Mouse (Mus musculus): ENCODE measurements at regions not wholly inside any gene's neighbourhood (a gene's known extent, or its start where the extent isn't known, plus 50 kb on each side); places are given as distances from the start of the nearest gene placed in this dataset.
A peak's percentile ranks its signal among the peaks of the same experiment; 100 is the strongest.
"Not testable (repeated sequence)": the region's sequence is repeated elsewhere in the genome, so short reads cannot be mapped to it uniquely, and the experiment has no call there.

DNA sequence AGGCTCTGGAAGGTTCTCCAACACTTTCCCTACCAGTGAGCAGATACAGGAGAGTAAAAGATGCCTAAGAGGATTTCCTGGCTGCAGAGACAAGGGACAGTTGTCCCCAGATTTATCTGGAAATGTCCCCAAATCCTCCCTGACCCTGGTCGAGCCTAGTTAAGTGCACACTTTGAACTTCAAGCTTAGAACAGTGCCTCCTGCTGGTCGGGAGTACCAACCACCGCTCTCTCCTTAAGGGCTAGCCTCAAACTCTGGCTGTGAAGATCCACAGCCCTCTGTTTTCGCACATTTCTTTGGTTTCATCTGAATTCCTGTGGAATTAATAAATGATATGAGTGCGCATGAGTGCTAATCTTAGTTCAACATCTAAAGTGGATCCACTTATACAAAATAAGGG, 146.1 kb upstream of the Sfswap start:
- peak; percentile 36 for DNase-seq

DNA sequence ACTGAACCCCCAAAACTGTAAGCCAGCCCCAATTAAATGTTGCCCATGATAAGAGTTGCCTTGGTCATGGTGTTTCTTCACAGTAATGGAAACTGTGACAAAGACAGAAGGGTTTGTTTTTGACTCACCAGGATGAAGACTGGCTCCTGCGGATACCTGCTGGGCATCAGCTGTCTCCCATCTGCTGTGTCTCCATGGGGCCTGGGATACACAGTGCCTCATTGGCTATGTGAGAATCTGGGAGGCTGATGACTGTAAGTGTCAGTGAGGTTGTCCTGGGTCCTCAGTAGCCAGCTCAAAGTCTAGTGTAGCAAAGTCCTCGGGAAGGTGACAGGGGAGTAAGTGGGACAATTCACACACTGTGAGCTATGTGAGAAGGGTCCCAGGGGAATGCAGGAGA, 139.5 kb upstream of the Sfswap start:
- DNase-seq: no peak

DNA sequence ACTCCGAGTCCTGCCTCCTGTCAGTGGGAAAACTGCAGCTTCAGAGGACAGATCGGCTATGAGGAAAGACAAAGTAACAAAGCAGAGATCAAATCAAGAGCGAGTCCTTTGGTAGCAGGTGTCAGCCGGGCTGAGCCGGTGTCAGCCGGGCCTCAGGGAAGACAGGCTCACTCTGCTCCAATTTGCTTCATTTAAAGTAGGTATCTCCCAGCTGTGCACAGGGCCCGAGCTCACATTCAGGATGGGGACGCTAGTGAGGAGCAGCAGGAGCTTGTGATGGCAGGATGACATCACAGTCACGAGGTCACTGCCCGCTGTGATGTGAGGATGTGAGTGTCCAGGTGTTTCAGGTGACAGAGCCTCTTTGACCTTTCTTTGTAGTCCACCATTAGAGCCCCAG, 137.8 kb upstream of the Sfswap start:
- DNase-seq: no peak

DNA sequence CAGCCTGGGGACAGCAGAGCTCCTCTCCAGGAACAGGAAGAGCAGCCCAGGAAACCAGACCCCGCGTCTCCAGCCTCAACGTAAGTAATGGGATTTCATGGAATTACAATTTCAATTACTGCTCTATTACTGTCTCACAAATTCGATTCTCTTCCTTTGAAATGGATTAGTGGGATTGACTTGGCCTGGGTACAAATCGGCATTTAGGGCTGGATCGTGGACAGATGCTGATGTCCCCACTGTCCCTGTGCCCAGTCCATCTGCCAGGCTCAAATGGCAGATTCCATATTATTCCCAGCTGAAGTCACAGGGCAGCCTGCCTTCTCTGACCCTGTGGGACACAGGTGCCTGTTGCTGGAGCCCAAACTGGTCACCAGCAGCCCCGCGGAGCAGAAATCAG, 136.0 kb upstream of the Sfswap start:
- no peak for DNase-seq

DNA sequence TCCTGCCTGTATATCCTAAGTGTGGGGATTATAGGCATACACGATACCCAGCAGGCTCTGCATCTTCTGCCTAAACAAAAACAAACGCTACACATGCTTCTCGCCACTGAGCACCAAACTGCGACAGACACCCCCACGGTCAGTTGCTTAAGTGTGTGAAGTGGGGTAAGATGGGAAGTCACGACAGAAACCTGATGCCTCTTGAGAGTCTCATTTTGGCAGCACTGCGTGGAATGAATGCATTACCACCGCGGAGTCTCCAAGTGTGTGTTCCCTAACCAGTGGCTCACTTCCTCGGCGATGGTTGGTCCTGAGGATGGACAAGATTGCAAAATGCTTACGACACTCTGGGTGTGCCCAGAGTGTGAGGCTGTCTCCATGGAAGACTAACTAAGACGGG, 133.8 kb upstream of the Sfswap start:
- DNase-seq: no peak

DNA sequence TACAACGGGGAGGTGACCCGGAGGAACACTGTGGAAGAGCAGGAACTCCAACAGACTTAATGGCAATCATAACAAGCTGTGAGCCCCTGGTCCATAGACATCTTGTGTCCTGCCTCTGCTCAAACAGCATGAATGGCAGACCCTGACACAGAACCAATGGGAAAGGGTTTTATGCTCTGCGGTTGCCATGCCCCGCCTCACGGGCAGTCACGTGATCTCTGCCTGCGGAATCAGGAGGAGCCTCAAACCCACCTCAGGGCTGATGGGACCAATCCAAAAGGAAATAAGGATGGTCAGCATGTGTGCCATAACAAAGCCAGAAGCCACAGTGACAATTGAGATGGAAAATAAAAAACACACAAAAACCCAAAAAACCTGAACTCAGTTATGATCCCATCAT, 120.2 kb upstream of the Sfswap start:
- DNase-seq: no peak

DNA sequence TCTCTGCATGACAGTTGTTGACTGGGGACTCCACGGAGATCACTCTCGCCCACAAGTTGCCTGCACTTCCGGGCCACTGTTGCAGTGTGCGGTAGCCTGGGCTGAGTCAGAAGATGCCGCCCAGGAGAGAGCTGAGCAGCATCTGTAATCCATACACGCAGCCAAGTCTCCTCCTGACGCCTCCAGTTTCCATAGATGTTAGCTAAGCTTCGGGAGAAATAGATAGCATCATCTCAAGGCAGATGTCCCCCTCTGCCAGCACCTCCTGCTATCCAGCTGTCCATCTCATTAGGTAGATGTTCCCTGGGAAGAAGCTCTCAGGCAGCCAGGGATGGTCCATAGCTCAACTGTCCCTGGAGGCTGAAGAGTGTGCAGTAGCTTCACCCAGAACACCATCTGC, 116.0 kb upstream of the Sfswap start:
- no peak for DNase-seq

DNA sequence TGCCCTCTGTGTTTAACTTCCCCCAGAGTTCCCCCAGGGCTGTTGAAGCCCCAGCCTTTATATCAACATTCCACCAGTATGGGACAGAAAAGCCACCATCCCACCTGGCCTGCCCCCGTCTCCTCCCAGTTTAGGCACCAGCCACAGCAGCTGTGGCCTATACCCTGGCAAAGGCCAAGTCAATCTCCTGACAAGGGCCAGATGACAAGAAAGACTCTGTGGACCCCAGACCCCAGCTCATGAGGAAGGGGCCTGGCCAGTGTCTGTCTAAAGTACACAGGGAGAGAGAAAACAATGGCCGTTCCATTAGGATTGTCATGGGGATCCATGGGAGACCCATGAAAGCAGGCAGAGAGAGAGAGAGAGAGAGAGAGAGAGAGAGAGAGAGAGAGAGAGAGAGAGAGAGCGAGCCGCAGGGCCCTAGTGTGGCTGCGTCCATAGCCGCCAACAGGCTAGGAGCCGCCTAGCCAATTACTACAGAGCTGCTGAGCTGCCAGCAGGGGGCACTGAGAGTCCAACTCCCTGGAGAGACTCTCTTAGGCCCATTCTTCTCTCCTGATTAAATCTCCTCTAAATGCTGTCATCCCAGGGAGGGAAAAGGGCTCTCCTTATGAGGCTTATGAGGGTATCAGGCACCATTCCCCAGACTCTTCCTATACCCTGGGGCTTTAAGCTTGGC, 114.9 kb upstream of the Sfswap start:
- DNase-seq: not testable (repeated sequence)

DNA sequence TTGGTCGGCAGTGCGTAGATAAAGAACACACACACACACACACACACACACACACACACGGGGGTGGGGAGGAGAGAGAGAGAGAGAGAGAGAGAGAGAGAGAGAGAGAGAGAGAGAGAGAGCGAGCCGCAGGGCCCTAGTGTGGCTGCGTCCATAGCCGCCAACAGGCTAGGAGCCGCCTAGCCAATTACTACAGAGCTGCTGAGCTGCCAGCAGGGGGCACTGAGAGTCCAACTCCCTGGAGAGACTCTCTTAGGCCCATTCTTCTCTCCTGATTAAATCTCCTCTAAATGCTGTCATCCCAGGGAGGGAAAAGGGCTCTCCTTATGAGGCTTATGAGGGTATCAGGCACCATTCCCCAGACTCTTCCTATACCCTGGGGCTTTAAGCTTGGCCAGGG, 114.3 kb upstream of the Sfswap start:
- not testable (repeated sequence) for DNase-seq

DNA sequence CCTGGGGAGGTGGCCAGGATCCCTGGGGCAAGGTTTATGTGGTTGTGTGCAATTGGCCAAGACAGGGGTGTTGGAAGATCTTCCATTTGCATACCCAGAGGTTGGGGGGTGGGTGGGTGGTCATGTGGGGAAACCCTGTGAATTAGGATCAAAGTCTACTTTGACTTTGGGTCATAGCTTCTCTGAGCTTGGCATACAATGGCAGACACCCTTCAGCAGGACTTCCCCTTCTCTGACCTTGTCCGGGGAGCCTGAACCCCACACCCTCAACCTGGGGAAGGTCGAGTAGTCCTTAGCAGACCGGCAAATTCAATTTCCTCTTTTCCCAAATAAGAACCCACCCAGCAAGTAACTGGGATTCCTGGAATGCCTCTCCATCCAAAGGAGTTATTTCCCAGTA, 113.7 kb upstream of the Sfswap start:
- DNase-seq: no peak

DNA sequence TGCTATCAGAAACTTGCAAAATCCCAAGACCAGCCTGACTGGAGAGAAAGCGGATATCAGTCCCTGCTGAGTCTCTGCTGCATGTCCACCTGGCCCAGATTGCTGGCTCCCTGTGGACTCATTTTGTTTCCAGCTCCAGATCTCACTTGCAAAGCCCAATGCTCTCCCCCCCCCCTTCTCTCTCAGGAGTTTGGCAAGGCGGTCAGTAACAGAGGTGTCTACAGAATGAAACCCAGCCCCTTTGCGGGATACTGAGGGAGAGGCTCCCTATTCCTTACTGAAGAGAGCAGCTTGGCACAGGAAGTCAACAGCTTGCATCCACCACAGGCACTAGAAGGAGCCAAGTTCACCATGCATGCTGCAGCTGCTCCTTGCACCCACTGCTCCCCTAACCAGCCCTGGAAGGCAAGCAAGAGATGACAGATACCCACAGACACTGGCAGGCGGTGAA, 110.1 kb upstream of the Sfswap start:
- no peak for DNase-seq

DNA sequence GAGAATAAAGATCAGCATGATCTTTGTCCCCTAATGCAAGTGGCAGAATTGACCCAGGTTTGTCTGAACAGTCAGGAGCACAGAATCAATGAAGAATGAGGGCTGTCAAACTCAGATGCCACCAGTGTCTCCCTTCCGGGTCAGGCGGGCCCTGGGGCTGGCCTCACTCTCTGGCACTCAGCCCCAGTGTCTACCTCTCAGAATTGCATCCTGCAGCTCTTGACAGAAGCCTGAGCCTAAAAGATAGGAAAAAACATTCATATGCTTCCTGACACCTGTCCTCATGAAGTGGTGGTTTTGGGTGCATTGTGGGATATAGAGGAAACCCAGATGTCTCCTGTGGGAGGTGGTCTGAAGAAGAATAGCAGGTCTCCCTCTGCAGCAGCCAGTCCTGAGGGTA, 107.9 kb upstream of the Sfswap start:
- no peak for DNase-seq

DNA sequence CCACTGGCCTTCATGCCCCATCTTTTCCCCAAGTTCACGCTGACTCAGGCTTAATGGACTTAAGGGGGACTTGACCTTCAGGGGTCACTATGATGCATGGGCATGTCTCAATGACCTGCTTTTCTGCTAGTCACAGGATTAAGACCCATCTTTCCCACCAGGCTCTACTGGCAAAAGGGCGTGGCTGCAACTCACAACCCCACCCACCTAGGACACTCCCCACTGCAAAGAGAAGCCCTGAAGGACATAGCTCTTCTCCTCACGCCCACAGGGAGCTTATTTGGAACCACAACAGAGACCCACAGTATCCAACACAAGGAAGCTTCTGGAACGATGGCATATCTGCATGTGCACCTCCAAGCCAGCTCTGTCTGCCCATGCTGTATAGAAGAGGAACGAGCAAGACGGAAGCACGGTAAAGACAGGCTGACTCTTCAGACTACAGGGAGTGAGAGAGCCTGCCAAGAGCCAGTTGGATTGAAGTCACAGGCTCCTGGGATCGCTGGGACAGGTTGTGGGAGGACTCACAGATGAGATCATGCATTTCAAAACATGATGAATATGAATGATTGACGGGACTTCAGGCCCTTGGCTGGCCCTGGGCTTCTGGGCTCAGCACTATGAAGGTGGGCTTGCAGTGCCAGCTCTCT, 107.3 kb upstream of the Sfswap start:
- DNase-seq: no peak

DNA sequence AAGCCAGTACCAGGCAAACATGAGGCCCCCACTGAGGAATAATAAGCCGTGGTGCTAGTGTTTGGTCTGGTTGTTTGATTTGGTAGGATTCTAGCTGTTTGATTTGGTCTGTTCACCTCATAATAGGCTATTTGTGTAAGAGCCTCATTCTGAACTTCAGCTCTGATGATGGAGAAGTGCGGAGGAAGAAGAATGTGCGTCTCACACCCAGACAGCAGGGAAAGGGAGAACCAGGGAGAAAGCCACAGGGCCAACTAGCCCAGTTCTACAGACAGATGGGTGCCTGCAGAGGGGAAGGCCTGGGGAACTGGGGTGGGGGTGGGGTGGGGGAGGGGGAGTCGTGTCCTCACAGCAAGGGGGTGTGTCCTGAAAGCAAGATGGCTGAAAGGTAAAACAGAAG, 106.6 kb upstream of the Sfswap start:
- no peak for DNase-seq

DNA sequence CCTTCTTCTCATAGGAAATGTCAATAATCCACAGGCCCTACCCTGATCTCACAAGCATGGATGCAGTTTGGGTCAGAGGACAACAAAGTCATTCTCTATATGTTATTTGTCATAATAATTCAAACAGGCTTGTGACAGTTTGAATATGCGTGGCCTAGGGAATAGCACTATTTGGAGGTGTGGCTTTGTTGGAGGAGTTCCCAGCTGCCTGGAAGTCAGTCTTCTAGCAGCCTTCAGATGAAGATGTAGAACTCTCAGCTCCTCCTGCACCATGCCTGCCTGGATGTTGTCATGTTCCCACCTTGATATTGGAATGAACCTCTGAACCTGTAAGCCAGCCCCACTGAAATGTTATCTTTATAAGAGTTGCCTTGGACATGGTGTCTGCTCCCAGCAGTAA, 103.7 kb upstream of the Sfswap start:
- DNase-seq: no peak

DNA sequence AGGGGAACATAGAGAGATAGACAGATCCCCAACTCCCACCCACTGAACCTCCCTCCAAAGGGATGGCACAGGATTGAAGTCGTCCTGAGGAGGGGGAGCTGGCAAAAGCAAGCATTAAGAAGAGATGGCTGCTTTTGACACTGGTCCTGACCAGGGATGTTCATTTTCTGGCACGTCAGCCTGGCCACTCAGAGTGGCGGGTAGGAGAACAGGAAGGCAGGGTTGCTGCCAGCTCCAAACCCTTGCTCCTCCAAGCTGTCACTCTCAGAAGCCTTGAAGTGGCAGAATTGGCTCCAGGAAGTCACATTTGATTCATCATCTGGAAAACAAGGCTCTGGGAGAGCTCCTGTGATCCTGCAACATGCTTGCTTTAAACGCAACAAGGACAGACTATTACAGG, 94.8 kb upstream of the Sfswap start:
- no peak for DNase-seq

DNA sequence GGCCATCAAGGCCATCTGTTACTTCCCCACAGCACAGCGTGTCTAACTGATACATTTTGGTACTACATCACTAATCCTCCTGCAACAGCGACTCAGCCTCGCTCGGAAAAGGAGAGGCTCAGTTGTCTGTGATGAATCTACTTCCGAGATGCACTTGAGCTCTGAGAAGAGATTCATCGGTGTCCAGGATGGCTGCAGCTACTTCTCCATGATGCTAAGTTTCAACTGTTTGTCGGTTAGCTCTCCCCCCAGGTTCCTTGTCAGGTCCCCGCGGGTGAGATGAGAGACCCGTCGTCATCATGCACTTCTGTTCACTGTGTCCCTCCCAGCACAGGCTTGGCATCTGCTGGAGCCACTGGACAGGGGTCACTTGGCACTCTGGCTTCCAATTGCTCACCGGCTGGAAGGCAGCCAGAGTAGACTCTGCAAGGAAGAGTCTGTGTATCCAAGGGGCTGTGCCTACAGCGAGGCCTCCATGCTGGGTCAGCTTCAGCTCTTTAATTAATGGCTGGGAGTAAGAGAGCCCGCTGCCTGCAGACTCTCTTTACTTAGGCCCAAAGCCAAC, 91.5 kb upstream of the Sfswap start:
- DNase-seq: peak; percentile 73

DNA sequence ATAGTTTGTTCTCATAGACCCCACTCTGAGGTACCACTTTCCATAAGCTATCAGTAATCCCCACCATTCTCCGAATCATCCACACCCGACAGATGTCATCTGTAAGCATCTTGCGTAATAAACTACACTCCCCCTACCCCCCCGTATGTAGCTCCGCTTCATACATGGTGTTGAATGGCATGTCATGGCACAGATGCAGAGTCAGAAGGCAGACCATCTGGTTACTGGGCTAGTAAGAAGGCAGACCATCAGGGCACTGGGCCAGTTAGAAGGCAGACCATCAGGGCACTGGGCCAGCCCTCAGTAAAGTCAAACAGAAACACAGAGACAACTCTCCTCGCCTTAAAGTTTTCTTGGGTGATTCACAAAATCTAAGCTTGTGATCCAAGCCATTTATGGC, 88.9 kb upstream of the Sfswap start:
- DNase-seq: no peak

DNA sequence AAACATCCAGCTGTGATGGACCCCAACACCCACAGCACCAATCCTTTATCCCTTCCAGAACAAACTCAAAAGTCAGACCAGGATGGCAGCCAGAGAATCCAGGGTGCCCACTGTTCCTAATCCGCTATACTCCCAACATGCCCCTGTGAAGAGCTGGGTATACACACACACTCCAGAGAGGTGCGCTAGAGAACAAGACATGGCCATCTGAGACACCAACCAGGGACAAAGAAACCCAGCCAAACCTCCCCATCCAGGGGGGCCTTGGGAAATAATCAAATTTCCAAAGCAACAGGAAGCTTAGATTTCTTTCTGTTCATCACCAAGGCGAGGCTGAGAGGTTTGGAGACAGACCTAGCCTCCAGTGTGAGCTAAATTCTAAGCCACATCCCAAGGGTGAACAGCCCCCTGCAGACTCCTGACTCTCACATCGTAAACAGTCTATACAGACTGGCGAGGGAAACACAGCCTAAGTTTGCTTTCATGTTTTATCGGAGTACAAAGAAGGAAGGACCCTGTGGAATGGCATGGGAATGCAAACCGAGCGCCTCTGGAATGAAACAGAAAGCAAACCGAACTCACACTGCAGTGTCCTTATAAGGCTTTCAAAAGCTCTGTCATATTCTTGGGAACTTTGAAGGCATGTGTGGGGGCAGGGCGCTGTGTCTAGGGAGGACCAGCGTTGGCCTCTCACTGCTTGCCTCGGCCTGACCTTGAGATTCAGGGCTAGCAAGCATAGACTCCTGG, 85.9 kb upstream of the Sfswap start:
- peak; percentile 80 for DNase-seq

DNA sequence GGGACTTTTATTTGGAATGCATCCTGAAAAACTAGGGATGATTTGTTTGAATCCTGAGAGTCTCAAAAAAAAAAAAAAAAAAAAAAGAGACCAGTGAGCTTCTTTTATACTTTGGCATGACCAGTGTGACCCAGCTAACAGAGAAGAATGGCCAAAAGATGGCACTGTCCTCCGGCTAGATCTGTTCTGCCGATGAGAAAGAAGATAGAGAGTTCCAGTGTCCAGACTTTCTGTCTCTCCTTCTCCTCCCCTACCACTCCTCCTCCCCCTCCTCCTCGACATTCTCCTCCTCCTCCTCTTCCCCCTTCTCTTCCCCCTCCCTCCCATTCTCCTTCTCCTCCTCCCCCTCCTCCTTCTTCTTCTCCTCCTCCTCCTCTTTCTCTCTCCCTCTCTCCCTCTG, 84.6 kb upstream of the Sfswap start:
- DNase-seq: peak; percentile 48

DNA sequence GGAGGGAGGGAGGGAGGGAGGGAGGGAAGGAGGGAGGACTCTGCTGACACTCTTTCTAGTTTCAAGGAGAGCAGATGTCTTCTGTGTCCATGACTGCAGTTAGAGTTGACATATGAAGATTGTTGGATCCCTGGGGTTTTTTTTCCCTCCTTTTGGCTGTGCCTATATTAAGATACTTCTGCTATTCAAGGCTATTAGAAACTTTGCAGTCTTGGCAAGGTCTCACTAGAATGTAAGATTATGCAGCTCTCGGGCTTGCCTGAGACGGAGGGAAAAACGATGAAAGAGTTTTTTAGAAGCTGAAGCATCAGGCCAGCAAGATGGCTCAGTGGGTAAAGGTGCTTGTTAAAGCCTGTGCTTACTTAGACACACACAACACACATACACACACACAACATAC, 83.5 kb upstream of the Sfswap start:
- DNase-seq: no peak

DNA sequence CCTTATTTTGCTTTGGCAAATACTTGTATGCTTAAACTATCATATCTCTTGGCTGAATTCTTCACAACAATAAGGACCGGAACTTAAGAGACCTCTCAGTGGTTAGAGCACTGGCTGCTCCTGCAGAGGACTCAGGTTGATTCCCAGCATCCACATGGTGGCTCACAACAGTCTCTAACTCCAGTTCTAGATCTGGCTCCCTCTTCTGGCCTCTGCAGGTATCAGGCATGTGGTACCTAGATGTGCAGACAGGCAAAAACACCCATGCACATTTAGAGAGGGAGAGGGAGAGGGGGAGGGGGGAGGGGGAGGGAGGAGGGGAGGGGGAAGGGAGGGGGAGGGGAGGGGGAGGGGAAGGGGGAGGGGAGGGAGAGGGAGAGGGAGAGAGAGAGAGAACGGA, 80.0 kb upstream of the Sfswap start:
- DNase-seq: no peak

DNA sequence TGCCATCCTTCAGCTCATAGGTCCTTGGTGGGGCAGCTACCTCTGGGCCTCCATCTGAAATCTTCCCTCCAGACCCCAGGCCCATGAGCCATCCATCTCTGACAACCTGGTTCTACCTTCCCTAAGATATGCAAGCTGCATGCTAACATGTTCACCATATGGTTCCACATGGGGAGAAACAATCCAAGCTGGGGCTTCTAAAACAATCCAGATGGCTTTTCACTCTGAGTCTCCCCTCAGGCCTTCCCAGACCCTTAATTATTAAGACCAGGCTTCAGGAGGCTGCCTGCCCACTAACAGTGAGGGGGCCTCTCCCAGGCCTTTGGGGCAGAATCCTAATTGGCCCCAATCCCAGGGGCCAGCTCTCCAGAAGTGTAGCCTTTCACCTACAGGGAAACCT, 71.1 kb upstream of the Sfswap start:
- DNase-seq: no peak

DNA sequence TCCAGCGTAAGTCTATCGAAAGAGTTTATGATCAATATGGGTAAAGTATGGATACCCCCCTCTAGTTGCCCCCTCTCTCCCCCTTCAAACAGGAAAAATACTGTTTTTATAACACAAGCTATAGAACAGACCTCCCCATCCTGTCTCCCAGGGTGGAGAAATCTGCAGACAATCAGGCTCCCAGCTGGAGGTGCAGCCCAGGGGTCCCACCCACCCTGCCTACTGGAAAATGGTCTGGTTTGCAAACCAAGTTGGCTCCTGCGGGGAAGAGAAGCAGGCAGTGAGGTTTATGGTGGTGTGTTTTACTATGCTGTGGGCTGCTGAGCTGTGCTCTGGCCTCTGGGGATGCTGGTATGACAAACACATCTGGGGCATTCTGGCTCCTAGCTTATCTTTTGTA, 70.7 kb upstream of the Sfswap start:
- DNase-seq: no peak
